Mouse (Mus musculus) effector memory CD4-positive, alpha-beta T cell, adult 7 months (primary cell): ENCODE data around the gene 2310009B15Rik. TPM values are rescaled to one million over a fixed set of nuclear protein-coding genes. Genes with fewer than 3 reads are reported as not detected.

Source experiments
- polyA plus RNA-seq: library from polyadenylated mRNA; unstranded; fragments of 100-300 nt; shearing (Covaris generic); gene quantifications from one replicate; pipeline ENCODE4 v1.2.1, GENCODE M21; 2017

2310009B15Rik gene
- 10.3 TPM for polyA plus RNA-seq

GRCm38 (mm10) chr1:138856101-138856950, at the start of gene 2310009B15Rik:
TSS of gene 2310009B15Rik (minus strand) at chr1:138856852.

GRCm38 (mm10) chr1:138848511-138849109, 8.0 kb downstream of the 2310009B15Rik start, which contains the start of gene Lhx9:
TSS of gene Lhx9 (minus strand) at chr1:138848577.

Other genes with a start within 250 kb of the 2310009B15Rik start
- gene Nek7, start 236.7 kb downstream of the 2310009B15Rik start, polyA plus RNA-seq: 231 TPM
- gene Lhx9, start 8.3 kb downstream of the 2310009B15Rik start, polyA plus RNA-seq: 0.77 TPM
- gene Dennd1b, start 106.6 kb upstream of the 2310009B15Rik start, polyA plus RNA-seq: 52.8 TPM